Mouse (Mus musculus) kidney, postnatal 0 days (tissue): ENCODE measurements around the gene Map4k5. TPM values are rescaled to one million over a fixed set of nuclear protein-coding genes. Genes with fewer than 3 reads are reported as not detected.

ENCODE experiments used
- ATAC-seq: fragments of 200-750 bp; cut with Nextera tagmentation; replicated peaks from 2 replicates; pipeline ENCODE4 v1.8.0; 2017; ENCODE audit warnings: low read depth, moderate number of reproducible peaks, moderate TSS enrichment, moderate library complexity; ENCODE audit not compliant: low FRiP score
- DNase-seq: peaks from one replicate; pipeline ENCODE4 v3.0.0-alpha.2; 2016; ENCODE audit warnings: low spot score
- H3K27ac ChIP-seq: fragments of 300-500 bp; sonication (generic); 2 replicates; pipeline ENCODE4 v1.5.1; 2014; ENCODE audit warnings: mild to moderate bottlenecking
- H3K27me3 ChIP-seq: fragments of 300-500 bp; sonication (generic); 2 replicates; pipeline ENCODE4 v1.6.1; 2014; ENCODE audit warnings: low read length, mixed read lengths; ENCODE audit not compliant: insufficient read depth
- H3K36me3 ChIP-seq: fragments of 300-500 bp; sonication (generic); 2 replicates; pipeline ENCODE4 v1.6.1; 2014; ENCODE audit warnings: low read length, mixed read lengths; ENCODE audit not compliant: insufficient read depth
- H3K4me1 ChIP-seq: fragments of 300-500 bp; sonication (generic); replicated peaks from 2 replicates; pipeline ENCODE4 v1.6.1; 2014; ENCODE audit warnings: antibody characterized with exemption, low read length, mixed read lengths; ENCODE audit not compliant: insufficient read depth
- H3K4me2 ChIP-seq: fragments of 300-500 bp; sonication (generic); 2 replicates; pipeline ENCODE4 v1.6.1; 2014; ENCODE audit warnings: mild to moderate bottlenecking, low read length, moderate library complexity, mixed read lengths
- H3K4me3 ChIP-seq: fragments of 300-500 bp; sonication (generic); replicated peaks from 2 replicates; pipeline ENCODE4 v1.5.1; 2014; ENCODE audit warnings: low read depth, low read length
- H3K9ac ChIP-seq: fragments of 300-500 bp; sonication (generic); 2 replicates; pipeline ENCODE4 v1.6.1; 2014; ENCODE audit warnings: low read depth, low read length
- H3K9me3 ChIP-seq: fragments of 300-500 bp; sonication (generic); replicated peaks from 2 replicates; pipeline ENCODE4 v1.6.1; 2016; ENCODE audit warnings: low read length, inconsistent platforms, mixed read lengths
- CTCF ChIP-seq: IDR thresholded peaks from 2 replicates; pipeline ENCODE4 v1.5.1; 2016; ENCODE audit warnings: antibody characterized with exemption, low read depth, mild to moderate bottlenecking, moderate library complexity
- WGBS: fragments of 180-500 bp; shearing (Covaris S2); extraction: QIAGEN DNeasy Blood & Tissue Kit; methylation state at CpG from one replicate; pipeline ENCODE4 v1.1.7; 2014; 5-methylcytosine and 5-hydroxymethylcytosine counted together
- polyA plus RNA-seq: library from polyadenylated mRNA; unstranded; fragments of >200 nt; fragmentation: Nextera tagmentation; extraction: Ambion mirVana; gene quantifications from 2 replicates; pipeline ENCODE4 v1.2.1, GENCODE M21; 2015

The Map4k5 gene
- polyA plus RNA-seq, 1 experiment from 2014 or later: 29.1 TPM

DNA sequence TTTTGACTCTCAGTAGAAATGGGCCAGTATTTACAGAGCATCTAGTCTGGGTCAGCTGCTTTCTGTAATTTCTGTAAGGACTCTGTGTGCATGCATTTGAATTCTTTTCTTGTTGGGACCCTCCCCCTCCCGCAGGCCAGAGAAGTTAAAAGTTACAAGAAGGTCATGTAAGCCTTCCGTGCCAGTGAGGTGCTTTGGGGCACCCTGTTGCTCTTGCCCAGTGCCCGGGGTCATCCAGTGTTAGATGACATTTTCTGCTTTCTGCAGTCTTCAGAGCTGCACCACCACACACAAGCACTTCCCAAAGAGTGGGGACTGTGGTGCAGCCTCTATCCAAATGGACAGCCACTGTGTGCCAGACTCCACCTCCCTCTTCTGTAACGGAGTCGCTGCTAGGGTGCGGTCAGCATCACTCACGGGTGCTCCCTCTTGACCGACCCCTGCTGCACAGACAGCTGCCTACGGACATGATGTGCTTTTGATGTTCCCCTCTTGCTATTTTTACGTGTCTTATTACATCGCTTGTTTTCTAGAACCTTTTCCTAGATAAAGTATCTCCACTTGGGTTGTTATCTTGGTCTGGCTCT is 85.5 kb downstream of the Map4k5 start:
- TF ChIP-seq CTCF: no peak
- Histone ChIP-seq H3K9me3 (no peaks in the 10 kb centered on the region), H3K9ac (no peak overlapping the region), H3K4me2 (no peak overlapping the region), H3K36me3 (peaks cover 38% of the 10 kb centered on the region), H3K27ac (no peak overlapping the region), H3K4me1 (no peaks in the 10 kb centered on the region), H3K27me3 (no peaks in the 10 kb centered on the region), H3K4me3 (no peak overlapping the region)
- DNase-seq (no peak), ATAC-seq (no peak)
- whole genome bisulfite sequencing: 61% methylated on average over 11 of the region's 11 CpGs

DNA sequence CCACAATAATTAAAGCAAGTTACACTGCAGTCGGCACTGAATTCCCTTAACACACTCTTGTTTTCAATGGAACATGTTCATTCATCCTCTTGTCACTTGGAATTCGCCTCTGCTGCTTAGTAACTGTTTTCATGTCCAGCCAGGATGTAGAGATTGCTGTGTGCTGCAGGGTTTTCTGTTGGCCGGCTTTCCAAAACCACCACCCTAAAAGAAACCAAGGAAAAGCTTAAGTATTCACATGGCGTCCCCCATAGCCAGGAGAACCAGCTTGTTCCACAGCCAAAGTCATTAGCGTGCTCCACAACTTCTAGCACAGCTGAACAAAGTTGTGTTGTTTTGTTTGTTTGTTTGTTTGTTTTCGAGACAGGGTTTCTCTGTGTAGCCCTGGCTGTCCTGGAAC is 87.9 kb downstream of the Map4k5 start:
- no peak overlapping the region for H3K27ac ChIP-seq
- H3K9ac ChIP-seq: no peak overlapping the region
- no peak for DNase-seq
- H3K27me3 ChIP-seq: no peaks in the 10 kb centered on the region
- H3K4me2 ChIP-seq: no peak overlapping the region
- no peak for ATAC-seq
- H3K36me3 ChIP-seq: peaks cover 27% of the 10 kb centered on the region
- H3K9me3 ChIP-seq: no peaks in the 10 kb centered on the region
- TF ChIP-seq CTCF: no peak
- WGBS: 88% methylated on average over 6 of the region's 6 CpGs
- no peaks in the 10 kb centered on the region for H3K4me1 ChIP-seq
- H3K4me3 ChIP-seq: no peak overlapping the region

DNA sequence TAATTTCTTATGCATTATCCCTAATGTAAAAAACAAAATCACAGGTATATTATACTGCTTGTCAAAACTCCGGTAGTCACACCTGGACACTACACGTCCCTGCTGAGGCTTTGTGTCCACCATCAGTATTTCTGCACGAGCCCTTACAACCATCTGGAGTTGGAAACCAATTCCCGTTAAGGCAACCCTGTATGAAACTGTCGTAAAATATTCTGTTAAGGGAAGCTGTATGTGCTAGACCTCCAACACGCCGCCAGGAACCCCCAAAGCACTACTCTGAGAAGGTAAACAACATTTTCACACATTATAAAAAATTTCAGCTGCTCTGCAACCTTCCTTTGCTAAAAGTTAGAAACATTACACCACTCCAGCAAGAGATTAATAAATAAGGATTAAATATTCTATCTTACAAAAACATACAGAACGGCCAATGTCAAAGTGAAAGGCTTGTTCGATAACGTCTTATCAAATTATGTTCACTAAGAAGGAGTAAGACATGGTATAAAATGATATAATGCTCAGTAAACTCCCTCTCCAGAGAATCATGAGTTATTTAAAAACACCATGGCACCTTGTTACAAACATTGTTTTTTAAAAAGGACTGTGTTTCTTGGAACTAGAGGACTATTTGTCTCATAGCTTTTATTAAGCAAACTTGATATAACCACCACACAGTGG is 88.5 kb downstream of the Map4k5 start:
- no peaks in the 10 kb centered on the region for H3K9me3 ChIP-seq
- H3K36me3 ChIP-seq: peaks cover 24% of the 10 kb centered on the region; the same call in 1 of the 2 replicates
- no peak overlapping the region for H3K27ac ChIP-seq
- 83% methylated on average over 10 of the region's 10 CpGs for WGBS
- no peak for TF ChIP-seq CTCF
- no peak overlapping the region for H3K4me3 ChIP-seq
- H3K27me3 ChIP-seq: no peaks in the 10 kb centered on the region
- no peak for DNase-seq
- H3K4me1 ChIP-seq: no peaks in the 10 kb centered on the region
- ATAC-seq: no peak
- no peak overlapping the region for H3K9ac ChIP-seq
- H3K4me2 ChIP-seq: no peak overlapping the region

DNA sequence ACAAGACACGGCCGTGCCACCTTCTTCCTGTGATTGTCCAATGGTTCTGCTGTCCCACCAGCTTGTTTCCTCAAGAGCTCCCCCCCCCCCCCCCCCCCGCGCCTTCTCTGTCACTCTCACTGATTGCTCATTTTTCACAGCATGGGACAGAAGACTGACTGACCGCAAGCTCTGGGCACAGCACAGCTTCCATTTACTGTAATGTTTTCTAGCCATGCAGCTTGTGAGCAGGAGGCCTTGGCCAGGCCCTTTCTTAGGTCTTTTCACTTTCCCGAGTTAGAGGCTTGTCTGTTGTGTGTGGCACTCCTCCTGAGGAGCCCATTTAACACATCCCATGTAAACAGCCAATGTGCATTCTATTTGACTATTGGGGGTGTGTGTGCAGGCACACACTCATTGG is 89.8 kb downstream of the Map4k5 start:
- DNase-seq: no peak
- WGBS: 86% methylated on average over 4 of the region's 6 CpGs

DNA sequence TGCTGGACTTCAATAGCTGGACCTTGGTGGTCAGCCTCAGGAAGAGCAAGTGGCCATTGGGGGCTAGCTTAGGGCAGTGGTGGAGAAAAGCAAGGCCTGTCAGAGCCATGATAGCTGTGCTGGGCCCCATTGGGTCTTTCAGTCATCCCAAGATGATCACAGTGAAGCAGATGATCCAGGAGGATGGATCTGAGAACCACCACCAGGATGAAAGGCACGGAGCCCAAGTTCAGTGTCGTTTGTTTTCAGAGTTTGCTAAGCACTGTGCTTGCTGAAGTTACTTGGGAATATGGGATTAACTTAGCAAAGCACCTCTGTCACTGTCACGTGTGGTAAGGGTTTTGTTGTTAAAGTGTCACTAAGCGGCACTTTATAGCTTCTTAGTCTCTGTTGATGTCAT is 92.4 kb downstream of the Map4k5 start:
- 81% methylated on average over 4 of the region's 4 CpGs for WGBS
- no peaks in the 10 kb centered on the region for H3K9me3 ChIP-seq
- no peak overlapping the region for H3K4me2 ChIP-seq
- H3K27ac ChIP-seq: no peak overlapping the region
- no peak overlapping the region for H3K4me3 ChIP-seq
- peaks cover 10% of the 10 kb centered on the region; the same call in 1 of the 2 replicates for H3K36me3 ChIP-seq
- DNase-seq (no peak), ATAC-seq (no peak)
- TF ChIP-seq CTCF: no peak
- no peak overlapping the region for H3K9ac ChIP-seq
- no peaks in the 10 kb centered on the region for H3K4me1 ChIP-seq
- H3K27me3 ChIP-seq: no peaks in the 10 kb centered on the region

More for the DNA sequence above, 89.8 kb downstream of the Map4k5 start:
- H3K4me3 ChIP-seq: no peak overlapping the region
- no peaks in the 10 kb centered on the region for H3K9me3 ChIP-seq
- ATAC-seq: no peak
- H3K4me1 ChIP-seq: no peaks in the 10 kb centered on the region
- no peak overlapping the region for H3K4me2 ChIP-seq
- H3K27me3 ChIP-seq: no peaks in the 10 kb centered on the region
- H3K27ac ChIP-seq: no peak overlapping the region
- no peak overlapping the region for H3K9ac ChIP-seq
- peaks cover 22% of the 10 kb centered on the region; the same call in 1 of the 2 replicates for H3K36me3 ChIP-seq
- no peak for TF ChIP-seq CTCF

DNA sequence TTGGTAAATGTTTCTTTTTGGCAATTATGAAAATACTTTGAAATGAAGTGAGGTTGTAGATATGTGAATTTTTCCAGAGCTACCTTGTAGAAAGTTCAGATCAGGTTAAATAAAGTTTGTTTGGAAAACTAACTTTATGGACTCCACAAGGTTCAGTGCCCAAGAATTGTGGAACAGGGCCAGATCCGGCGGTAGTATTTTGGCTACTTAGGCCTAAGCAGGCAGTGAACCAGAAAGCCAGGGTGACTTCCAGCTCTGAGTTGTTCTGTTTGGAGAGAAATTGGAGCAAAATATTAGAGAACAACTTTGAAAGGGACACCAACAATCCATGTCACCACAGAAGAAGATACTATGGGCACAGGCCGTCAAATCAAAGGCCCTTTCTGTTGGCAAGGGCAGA is 96.7 kb downstream of the Map4k5 start:
- TF ChIP-seq CTCF: no peak
- Histone ChIP-seq H3K4me1 (0 out of 2 replicates have a peak, but pooled peaks cover under 1% of the 10 kb centered on the region), H3K9ac (no peak overlapping the region), H3K36me3 (no peaks in the 10 kb centered on the region), H3K4me2 (no peak overlapping the region), H3K9me3 (no peaks in the 10 kb centered on the region), H3K27me3 (no peaks in the 10 kb centered on the region), H3K4me3 (no peak overlapping the region), H3K27ac (peak overlapping the region; percentile 48; the same call in 1 of the 2 replicates)
- WGBS: 49% methylated on average over 3 of the region's 3 CpGs
- DNase-seq (no peak), ATAC-seq (no peak)
